Mouse (Mus musculus) myocyte (in vitro differentiated cells): ENCODE results near the gene Fcor. TPM values are rescaled to one million over a fixed set of nuclear protein-coding genes. Genes with fewer than 3 reads are reported as not detected.

ENCODE experiments used
- H3K27me3 ChIP-seq: one replicate; pipeline ENCODE4 v1.6.1; 2011; ENCODE audit not compliant: control insufficient read depth, insufficient read depth, insufficient read length
- H3K36me3 ChIP-seq: one replicate; pipeline ENCODE4 v1.6.1; 2011; ENCODE audit not compliant: control insufficient read depth, insufficient read depth
- H3K4me2 ChIP-seq: one replicate; pipeline ENCODE4 v1.6.1; 2011; ENCODE audit warnings: low read depth, control low read depth
- H3K4me3 ChIP-seq: one replicate; pipeline ENCODE4 v1.5.1; 2011; ENCODE audit warnings: mild to moderate bottlenecking, control low read depth, moderate library complexity
- H3K79me2 ChIP-seq: one replicate; pipeline ENCODE4 v1.6.1; 2011; ENCODE audit not compliant: control insufficient read depth, insufficient read depth
- H3ac ChIP-seq: one replicate; pipeline ENCODE4 v1.6.1; 2011; ENCODE audit not compliant: control insufficient read depth, insufficient read length
- CEBPB ChIP-seq: IDR thresholded peaks from 2 replicates; pipeline ENCODE4 v1.6.1; 2011; ENCODE audit warnings: mild to moderate bottlenecking, moderate library complexity; ENCODE audit not compliant: poor library complexity, insufficient read depth, severe bottlenecking
- E2F4 ChIP-seq: IDR thresholded peaks from one replicate; pipeline ENCODE4 v1.6.1; 2011; ENCODE audit warnings: mild to moderate bottlenecking, control low read depth, moderate library complexity; ENCODE audit not compliant: insufficient read depth
- MAX ChIP-seq: IDR thresholded peaks from one replicate; pipeline ENCODE4 v1.6.1; 2011; ENCODE audit warnings: low read depth, mild to moderate bottlenecking, control low read depth
- MYOD1 ChIP-seq, 3 experiments: IDR thresholded peaks; one replicate each; pipeline ENCODE4 v1.6.1; 2011; ENCODE audit warnings: control low read depth in 2 of 3, low read depth in 2 of 3, mild to moderate bottlenecking in 2 of 3, moderate library complexity in 1 of 3; ENCODE audit not compliant: insufficient read length in 2 of 3, control insufficient read depth in 1 of 3
- MYOG ChIP-seq, 3 experiments: IDR thresholded peaks; one replicate each; pipeline ENCODE4 v1.6.1; 2011; ENCODE audit warnings: control low read depth in 2 of 3, low read depth in 2 of 3, mild to moderate bottlenecking in 2 of 3; ENCODE audit not compliant: insufficient read length in 2 of 3, control insufficient read depth in 1 of 3, insufficient read depth in 1 of 3
- POLR2A ChIP-seq: IDR thresholded peaks from one replicate; pipeline ENCODE4 v1.6.1; 2011; ENCODE audit warnings: low read depth, mild to moderate bottlenecking, control low read depth, moderate library complexity; ENCODE audit not compliant: insufficient read length
- POLR2AphosphoS2 ChIP-seq: IDR thresholded peaks from one replicate; pipeline ENCODE4 v1.6.1; 2011; ENCODE audit warnings: low read depth, control low read depth; ENCODE audit not compliant: insufficient read length
- REST ChIP-seq: IDR thresholded peaks from one replicate; pipeline ENCODE4 v1.6.1; 2011; ENCODE audit warnings: mild to moderate bottlenecking, control low read depth, moderate library complexity; ENCODE audit not compliant: insufficient read depth, insufficient read length
- SRF ChIP-seq: IDR thresholded peaks from one replicate; pipeline ENCODE4 v1.6.1; 2011; ENCODE audit warnings: low read depth; ENCODE audit not compliant: control insufficient read depth, insufficient read length
- TCF12 ChIP-seq: IDR thresholded peaks from one replicate; pipeline ENCODE4 v1.6.1; 2011; ENCODE audit warnings: mild to moderate bottlenecking, control low read depth; ENCODE audit not compliant: poor library complexity, insufficient read depth, severe bottlenecking
- TCF3 ChIP-seq: IDR thresholded peaks from one replicate; pipeline ENCODE4 v1.6.1; 2011; ENCODE audit warnings: low read depth, control low read depth; ENCODE audit not compliant: insufficient read length
- USF1 ChIP-seq: IDR thresholded peaks from one replicate; pipeline ENCODE4 v1.6.1; 2011; ENCODE audit warnings: low read depth, mild to moderate bottlenecking, control low read depth, moderate library complexity
- polyA plus RNA-seq: library from polyadenylated mRNA; unstranded; fragments of >200 nt; fragmentation: generic; extraction: Trizol; gene quantifications from one replicate; pipeline ENCODE4 v1.2.1, GENCODE M21; 2012; ENCODE audit warnings: missing spikeins

Fcor gene
- polyA plus RNA-seq, 1 experiment, result 0.32 TPM

DNA sequence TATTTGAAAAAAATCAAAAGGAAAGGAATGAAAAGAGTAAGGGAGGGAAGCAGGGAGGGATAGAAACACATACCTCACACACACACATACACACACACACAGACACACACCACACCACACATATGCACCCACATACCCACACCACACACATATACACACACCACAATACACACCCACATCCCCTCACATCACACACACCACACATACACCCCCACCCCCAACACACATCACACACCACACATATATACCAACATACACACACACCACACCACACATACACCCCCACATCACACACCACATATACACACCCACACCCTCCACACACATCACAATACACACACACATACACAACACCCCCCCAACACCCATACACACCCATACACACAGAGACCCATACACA lies 12.4 kb upstream of the Fcor start:
- Histone ChIP-seq H3K4me3 (no peak overlapping the region), H3K36me3 (peaks cover 10% of the 10 kb centered on the region), H3K27me3 (no peaks in the 10 kb centered on the region), H3K4me2 (no peak overlapping the region), H3ac (no peak overlapping the region), H3K79me2 (no peaks in the 10 kb centered on the region)
- TF ChIP-seq TCF3 (no peak), E2F4 (no peak), MAX (no peak), SRF (no peak), REST (no peak), CEBPB (no peak), MYOD1 (IDR thresholded peaks at IDR 0.05; ENCODE audit: control insufficient read depth in 1 of 3, insufficient read length in 2 of 3, low read depth in 2 of 3) (no peak), TCF12 (no peak), MYOG (IDR thresholded peaks at IDR 0.05; ENCODE audit: control insufficient read depth in 1 of 3, insufficient read depth in 1 of 3, insufficient read length in 2 of 3, low read depth in 2 of 3) (no peak), POLR2AphosphoS2 (no peak), POLR2A (no peak), USF1 (no peak)

DNA sequence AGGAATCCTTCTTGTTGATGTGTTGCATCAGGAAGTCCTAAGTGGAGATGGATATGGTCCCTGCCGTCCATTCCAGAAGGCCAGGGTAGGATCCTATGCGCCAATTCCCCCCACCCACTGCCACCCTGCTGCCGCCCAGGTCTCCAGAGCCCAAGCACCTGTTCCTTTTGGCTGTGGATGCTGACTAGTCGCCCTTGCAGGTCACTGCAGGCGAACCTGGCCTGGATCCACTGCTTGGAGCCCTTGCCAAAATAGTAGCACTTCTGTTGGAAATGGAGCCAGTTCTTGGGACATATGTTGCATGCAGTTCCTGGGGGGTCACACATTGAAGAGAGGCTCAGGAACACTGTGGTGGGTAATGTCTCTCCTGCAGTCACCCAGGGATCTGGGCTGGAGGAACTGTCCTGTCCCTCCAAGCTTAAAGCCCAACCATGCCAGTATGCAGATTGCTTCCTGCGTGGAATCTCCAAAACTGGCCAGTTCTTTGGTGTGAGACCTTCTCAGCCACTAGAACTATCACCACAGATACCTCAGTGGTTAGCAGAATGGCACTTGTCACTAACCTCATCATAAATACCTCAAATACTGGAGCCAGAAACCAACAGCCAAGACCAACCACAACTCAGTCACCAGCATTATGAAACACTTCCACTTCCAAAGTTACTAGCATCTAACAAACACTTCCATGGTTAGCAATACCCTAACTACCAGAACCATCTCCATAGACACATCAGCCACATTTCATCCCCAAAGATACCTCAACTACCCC lies 11.4 kb upstream of the Fcor start:
- peaks cover 12% of the 10 kb centered on the region for H3K36me3 ChIP-seq
- TF ChIP-seq TCF3, result no peak
- peak in 1 of 3 experiments; percentile 9 for TF ChIP-seq MYOD1 (IDR thresholded peaks at IDR 0.05; ENCODE audit: control insufficient read depth in 1 of 3, insufficient read length in 2 of 3, low read depth in 2 of 3)
- no peak overlapping the region for H3ac ChIP-seq
- peaks cover 5% of the 10 kb centered on the region for H3K79me2 ChIP-seq
- no peak overlapping the region for H3K4me3 ChIP-seq
- no peak overlapping the region for H3K4me2 ChIP-seq
- H3K27me3 ChIP-seq, result no peaks in the 10 kb centered on the region

DNA sequence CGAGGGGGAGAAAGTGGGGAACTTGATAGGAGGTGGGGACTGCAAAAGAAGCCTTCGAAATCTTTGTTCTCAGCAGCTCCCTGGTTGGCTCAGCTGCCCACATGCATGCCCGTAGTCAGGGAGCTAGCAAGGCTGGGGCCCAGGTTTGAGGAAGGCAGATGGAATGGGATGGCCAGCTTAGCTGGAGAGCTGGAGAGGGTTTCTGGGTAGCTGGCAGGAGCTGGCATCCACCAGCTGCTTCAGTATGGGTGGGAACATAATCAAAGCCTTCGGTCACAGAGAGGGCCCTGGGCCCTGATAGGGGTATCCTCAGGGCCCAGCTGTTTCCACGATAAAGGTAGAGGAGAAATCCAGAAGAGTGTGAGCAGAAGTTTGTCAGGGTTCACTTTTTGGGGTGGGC lies 10.3 kb upstream of the Fcor start:
- no peak overlapping the region for H3K4me2 ChIP-seq
- peaks cover 16% of the 10 kb centered on the region for H3K79me2 ChIP-seq
- no peak overlapping the region for H3K4me3 ChIP-seq
- no peak overlapping the region for H3ac ChIP-seq
- peaks cover 12% of the 10 kb centered on the region for H3K36me3 ChIP-seq
- TF ChIP-seq SRF (no peak), TCF12 (no peak), E2F4 (no peak), CEBPB (no peak), POLR2A (no peak), USF1 (no peak), REST (no peak), MYOD1 (IDR thresholded peaks at IDR 0.05; ENCODE audit: control insufficient read depth in 1 of 3, insufficient read length in 2 of 3, low read depth in 2 of 3) (no peak), MYOG (IDR thresholded peaks at IDR 0.05; ENCODE audit: control insufficient read depth in 1 of 3, insufficient read depth in 1 of 3, insufficient read length in 2 of 3, low read depth in 2 of 3) (no peak), POLR2AphosphoS2 (no peak), TCF3 (no peak), MAX (no peak)
- no peaks in the 10 kb centered on the region for H3K27me3 ChIP-seq

GRCm38 (mm10) chr8:3679656-3680055 lies 7.5 kb upstream of the Fcor start:
- Histone ChIP-seq H3K27me3 (no peaks in the 10 kb centered on the region), H3ac (no peak overlapping the region), H3K79me2 (peaks cover 26% of the 10 kb centered on the region), H3K4me2 (no peak overlapping the region), H3K4me3 (no peak overlapping the region), H3K36me3 (peaks cover 12% of the 10 kb centered on the region)
- TF ChIP-seq SRF (no peak), TCF3 (no peak), TCF12 (no peak)

DNA sequence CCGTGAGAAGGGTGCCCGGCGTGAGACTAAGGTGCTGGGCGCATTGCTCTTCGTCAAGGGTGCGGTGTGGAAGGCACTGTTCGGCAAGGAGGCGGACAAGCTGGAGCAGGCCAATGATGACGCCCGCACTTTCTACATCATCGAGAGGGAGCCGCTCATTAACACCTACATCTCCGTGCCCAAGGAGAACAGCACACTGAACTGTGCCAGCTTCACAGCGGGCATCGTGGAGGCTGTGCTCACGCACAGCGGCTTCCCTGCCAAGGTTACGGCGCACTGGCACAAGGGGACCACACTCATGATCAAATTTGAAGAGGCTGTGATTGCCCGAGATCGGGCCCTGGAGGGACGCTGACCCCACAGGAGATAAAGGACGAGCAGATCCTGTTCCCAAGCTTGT lies 7.1 kb upstream of the Fcor start:
- no peak overlapping the region for H3K4me2 ChIP-seq
- no peaks in the 10 kb centered on the region for H3K27me3 ChIP-seq
- H3K4me3 ChIP-seq, result no peak overlapping the region
- TF ChIP-seq POLR2A, result no peak
- TF ChIP-seq CEBPB, result no peak
- peaks cover 26% of the 10 kb centered on the region for H3K79me2 ChIP-seq
- H3K36me3 ChIP-seq, result peaks cover 12% of the 10 kb centered on the region
- H3ac ChIP-seq, result no peak overlapping the region
